Mouse (Mus musculus) common myeloid progenitor, adult 5-6 weeks (primary cell): ENCODE results near the gene AC161166.1. TPM values are rescaled to one million over a fixed set of nuclear protein-coding genes. Genes with fewer than 3 reads are reported as not detected.
A peak's percentile ranks its signal among the peaks of the same experiment; 100 is the strongest.
"Not testable (repeated sequence)": the region's sequence is repeated elsewhere in the genome, so short reads cannot be mapped to it uniquely, and the experiment has no call there.

ENCODE experiments used
- ATAC-seq: replicated peaks from 2 replicates; pipeline ENCODE4 v1.8.0; 2016; ENCODE audit warnings: low read depth, mild to moderate bottlenecking, moderate TSS enrichment, inconsistent platforms; ENCODE audit not compliant: poor library complexity, severe bottlenecking
- total RNA-seq: library from RNA; stranded (forward); fragments of 200-1000, 187-1606 nt; gene quantifications from 2 replicates; pipeline ENCODE4 v1.2.3, GENCODE M21; 2017

Gene AC161166.1
- total RNA-seq, 1 experiment from 2014 or later: not detected

GRCm38 (mm10) chr7:24488303-24488702 lies 24.0 kb downstream of the AC161166.1 start:
- no peak for ATAC-seq

DNA sequence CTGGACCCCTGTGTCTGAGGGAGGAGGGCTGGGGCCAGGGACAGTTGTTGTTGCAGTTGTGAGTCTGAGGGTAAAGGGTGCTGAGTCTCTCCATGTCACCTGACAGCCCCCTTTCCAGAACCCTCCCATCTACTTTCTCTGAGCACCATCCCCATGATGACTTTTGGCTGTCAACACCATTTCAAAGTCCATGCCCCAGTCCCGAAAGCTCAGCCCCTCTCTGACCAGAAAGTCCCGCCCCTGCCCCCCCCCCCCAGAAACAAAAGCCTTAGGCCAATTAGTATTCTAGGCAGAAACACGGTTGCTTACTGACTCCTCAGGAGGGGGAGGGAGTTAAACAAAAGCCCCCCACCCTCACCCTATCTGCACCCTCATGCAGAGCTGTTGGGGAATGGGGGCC lies 24.9 kb downstream of the AC161166.1 start:
- ATAC-seq: no peak

GRCm38 (mm10) chr7:24486654-24487130 lies 25.6 kb downstream of the AC161166.1 start:
- no peak for ATAC-seq

- ATAC-seq: no peak
Measured at GRCm38 (mm10) chr7:24485481-24485880, 26.8 kb downstream of the AC161166.1 start.

DNA sequence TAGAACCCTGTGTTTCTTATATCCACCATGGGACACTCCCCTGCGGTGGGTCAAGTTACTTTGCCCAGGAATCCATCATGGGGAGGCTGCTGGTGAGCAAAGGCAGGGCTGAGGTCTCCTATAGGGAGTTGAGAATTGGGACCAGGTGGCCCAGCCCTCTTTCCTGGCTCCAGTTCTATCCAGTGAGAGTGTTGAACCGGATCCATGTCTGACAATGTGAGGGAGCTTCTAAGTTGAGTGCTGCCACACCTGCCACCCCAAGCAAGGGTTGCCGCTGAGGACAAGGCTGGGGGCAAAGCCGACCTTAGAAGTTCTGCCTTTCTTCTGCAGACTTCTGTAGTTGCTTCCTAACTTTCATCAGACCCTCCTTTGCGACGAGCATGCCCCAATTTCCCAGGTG lies 29.0 kb downstream of the AC161166.1 start:
- not testable (repeated sequence) for ATAC-seq

DNA sequence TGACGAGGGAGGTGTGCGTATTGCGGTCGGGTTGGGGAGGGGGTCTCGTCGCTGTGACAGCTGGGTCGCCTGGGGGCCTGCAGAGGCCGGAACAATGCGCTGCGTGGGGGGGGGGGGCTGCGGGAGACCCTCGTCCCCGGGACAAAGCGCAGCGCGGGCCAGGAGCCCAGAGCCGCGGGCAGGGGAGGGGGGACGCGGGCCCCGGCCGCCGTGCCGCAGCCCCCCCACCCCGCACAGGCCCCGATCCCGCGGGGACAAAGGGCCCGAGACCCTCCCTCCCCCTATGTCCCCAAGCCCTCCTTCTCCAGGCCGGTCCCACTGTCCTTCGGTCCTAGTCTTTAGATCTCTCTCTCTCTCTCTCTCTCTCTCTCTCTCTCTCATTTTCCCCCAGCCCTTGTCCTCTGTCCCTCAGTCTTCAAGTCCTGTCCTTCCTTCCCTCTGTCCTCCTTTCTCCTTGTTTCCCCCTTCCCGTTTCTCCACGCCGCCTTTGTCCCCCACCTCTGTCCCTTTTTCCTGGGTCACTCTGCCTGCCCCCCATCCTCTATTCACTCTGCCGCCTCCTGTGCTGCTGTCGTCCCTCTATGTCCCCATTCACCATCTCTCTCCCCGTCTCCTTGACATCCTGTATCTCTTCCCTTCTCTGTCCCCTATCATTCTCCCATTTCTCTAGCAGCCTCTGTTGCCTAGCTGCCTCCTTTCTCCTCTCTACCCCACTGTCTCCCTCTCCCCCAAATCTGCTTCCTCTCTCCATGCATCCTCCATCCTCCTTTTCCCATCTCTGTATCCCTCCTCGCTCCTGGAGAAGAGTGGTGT lies 29.8 kb downstream of the AC161166.1 start:
- no peak for ATAC-seq

- peak; percentile 73 for ATAC-seq
Measured at GRCm38 (mm10) chr7:24481474-24482207, 30.6 kb downstream of the AC161166.1 start, which contains the start of gene Cadm4. Gene Cadm4 (plus strand): TSS chr7:24482023.

DNA sequence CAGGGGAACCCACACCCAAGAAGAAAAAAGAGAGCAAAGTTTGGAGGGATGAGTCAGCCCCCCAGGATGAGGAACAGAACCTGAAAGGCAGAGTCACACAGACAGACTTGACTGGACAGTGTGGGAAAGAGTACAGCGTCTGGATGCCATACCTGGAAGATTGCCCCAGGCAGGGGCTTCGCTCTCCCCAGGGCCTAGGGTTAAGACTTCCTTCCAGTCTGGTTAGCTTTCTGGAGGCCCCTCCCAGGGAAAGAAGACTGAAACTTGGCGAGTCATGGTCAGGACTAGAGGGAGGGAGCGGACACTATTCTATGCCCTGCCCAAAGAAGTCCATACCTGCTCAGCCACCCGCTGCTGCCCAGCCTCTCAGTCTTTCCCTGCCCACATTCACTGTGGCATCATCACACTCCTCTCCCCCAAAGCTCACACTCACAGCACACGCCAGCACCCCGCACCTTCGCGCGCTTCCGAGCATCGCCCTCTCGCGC lies 31.2 kb downstream of the AC161166.1 start:
- peak; percentile 18 for ATAC-seq

DNA sequence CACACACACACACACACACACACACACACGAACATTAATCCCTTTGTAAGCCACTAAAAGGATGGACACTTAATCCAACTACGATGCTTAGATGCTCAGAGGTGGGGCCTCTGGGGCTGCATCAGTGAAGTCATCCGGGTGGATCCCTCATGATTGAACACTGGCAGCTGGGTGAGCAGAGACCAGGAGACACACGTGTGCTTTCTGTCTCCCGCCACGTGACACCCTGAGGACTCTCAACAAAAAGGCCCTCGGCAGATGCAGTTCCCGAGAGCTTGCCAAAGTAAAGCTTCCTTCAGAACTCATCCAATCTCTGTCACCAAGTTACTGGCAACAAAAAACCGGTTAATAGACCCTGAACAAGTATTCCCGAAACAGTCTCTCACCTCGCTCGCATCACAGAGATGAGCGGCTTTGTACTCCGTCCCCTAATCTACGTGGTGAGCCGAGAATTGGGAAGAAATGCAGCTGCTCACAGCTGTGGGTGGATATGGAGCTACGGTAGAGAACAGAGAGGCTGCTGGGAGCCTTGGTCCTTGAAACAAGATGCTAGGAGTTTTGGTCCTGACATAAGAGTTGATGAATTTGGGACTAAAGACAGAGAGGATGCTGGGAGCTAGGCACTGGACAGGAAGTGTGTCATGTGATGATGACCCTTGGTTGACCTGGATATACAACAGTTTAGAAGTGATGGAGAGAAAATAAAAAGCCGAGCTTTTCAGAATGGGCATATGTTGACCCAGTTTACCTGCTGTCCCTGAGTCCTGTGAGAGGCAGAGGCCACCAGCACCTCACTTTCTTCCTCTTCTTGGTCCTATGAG lies 31.9 kb downstream of the AC161166.1 start:
- ATAC-seq: no peak

- no peak for ATAC-seq
Measured at GRCm38 (mm10) chr7:24479685-24480084, 32.6 kb downstream of the AC161166.1 start.

GRCm38 (mm10) chr7:24478911-24479310 lies 33.3 kb downstream of the AC161166.1 start:
- ATAC-seq: no peak

DNA sequence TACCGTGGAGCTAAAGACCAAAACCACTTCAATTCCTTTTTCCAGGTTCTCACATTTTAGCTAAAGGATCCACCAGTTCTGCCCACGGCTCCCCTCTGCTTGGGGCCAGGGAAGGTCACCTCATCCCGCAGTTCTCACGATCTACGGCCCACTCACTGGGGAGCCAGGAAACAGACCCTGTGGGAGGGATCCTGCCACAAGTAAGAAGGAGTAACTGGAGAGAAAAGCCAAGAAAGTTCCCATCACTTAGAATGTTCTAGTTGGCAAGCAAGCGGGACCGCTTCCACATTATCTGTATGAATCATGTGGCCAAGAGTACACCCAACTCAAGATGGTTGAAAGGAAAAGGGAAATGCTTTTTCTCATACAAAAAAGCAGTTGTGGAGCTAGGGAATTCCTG lies 35.4 kb downstream of the AC161166.1 start:
- ATAC-seq: no peak

DNA sequence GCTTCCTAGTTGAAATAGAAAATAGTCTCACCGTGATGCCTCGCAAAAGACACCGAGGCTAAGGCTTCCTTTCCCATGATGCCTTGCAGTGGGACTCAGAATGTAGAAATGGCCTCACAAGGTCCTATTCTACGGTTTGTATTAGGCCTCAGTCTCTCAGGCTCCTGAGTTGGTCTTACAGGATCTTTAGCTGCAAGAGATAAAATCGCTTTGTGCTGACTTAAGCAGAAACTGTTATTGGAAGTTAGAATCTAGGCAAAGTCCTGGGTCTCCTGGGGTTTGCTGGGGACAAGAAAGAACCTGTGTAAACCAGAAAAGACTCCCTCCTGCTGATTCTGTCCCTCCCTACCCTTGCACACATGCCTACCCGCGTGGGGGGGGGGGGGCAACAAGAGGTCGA lies 35.9 kb downstream of the AC161166.1 start:
- no peak for ATAC-seq

GRCm38 (mm10) chr7:24474811-24475506 lies 37.3 kb downstream of the AC161166.1 start:
- ATAC-seq: no peak

DNA sequence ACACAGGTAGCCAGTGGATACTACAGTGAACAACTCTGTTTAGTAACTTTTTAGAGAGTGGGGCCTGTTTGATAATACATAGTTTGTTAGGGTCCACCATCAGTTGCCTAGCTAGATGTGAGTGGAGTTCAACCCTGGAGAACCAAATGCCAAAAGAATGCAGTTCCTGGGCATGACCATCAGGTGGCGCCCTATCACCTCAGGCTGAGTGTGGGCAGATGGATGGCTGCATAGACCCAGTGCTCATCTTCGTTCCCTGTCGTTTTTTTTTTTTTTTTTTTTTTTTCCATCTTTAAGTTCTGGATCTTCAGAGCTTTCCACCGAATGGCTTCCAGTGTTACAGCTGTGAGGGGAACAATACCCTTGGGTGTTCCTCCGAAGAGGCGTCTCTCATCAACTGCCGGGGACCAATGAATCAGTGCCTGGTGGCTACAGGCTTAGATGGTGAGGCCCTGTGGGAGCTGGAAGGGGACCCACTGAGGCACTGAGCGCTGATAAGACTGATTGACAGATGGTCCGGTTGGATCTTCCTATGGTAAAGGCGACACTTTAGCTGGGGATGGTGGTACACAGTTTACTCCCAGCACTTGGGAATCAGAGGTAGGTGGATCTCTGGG lies 38.2 kb downstream of the AC161166.1 start:
- peak; percentile 89 for ATAC-seq

- no peak for ATAC-seq
Measured at GRCm38 (mm10) chr7:24472937-24473336, 39.3 kb downstream of the AC161166.1 start.

- no peak for ATAC-seq
Measured at GRCm38 (mm10) chr7:24472442-24472841, 39.8 kb downstream of the AC161166.1 start.

DNA sequence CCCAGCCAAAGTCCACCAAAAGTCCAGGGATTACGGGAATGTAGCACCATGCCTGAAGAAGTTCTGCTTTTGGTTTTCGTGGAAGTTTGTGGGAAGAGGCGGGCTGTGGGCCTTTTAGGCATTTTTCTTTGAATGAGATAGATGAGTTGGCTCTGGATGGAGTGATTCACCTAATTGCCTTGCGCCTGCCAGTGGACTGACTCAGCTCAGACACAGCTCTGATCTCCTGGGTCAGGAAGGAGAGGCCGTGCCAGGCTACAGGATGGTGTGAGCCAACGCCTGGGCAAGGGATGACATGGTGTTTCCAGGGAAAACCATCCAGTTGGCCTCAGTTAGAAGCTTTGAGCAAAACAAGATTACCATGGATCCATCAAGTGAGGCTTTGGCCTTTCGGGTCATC lies 41.9 kb downstream of the AC161166.1 start:
- ATAC-seq: no peak

- no peak for ATAC-seq
Measured at GRCm38 (mm10) chr7:24469126-24469525, 43.1 kb downstream of the AC161166.1 start.
